Mouse (Mus musculus): Measurements from ENCODE around the gene Pagr1a.
A peak's percentile ranks its signal among the peaks of the same experiment; 100 is the strongest.

The Pagr1a gene

DNA sequence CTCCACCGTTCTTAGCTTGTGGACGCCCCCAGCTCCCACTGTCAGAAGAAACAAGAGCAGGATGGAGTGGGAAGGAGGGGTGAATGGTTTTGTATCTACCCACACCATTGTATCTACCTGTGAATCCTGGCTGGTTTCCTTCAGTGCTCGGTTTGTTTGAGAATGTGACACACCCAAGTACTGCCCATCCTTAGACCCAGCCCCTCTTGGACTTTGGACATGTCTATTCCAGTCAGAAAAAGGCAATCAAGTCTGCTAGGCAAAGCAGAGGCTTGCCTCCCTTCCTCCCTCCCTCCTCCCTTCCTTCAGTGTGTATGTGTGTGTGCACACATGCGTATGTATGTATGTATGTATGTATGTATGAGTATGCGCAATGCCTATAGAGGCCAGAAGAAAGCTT is 13.5 kb downstream of the Pagr1a start:
- no peak for DNase-seq (ENCODE audit: low spot score in 2 of 2)

DNA sequence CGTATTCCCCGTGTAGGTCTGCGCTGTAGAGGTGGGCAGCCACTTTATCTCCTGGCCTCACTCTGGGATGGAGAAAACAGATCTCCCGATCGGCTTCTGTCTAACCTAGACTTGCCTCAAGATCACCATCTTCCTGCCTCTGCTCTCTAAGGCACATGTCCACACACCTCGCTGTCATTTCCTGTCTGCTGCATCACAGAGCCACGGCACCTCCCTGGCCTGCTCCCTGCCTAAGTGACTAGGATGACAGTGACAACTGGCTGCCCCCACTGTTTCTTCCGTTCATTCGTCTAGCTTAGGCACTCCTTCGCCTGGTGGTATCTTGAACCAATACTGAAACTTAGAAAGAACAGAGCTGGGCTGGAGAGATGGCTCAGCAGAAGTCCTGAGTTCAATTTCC is 17.6 kb downstream of the Pagr1a start:
- DNase-seq (ENCODE audit: low spot score in 2 of 2): no peak

DNA sequence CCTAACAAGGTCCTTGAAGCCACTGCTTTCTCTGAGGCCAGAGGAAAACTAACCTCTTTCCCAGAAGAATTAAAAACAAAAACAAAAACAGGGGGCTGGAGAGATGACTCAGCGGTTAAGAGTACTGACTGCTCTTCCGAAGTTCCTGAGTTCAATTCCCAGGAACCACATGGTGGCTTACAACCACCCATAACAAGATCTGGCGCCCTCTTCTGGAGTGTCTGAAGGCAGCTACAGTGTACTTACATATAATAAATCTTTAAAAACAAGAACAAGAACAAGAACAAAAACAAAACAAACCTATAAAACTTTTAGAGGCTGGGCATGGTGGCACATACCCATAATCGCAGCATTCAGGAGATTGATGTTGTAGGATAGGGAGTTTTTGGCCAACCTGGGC is 20.7 kb downstream of the Pagr1a start:
- DNase-seq (ENCODE audit: low spot score in 2 of 2): no peak

- DNase-seq (ENCODE audit: low spot score in 2 of 2): peak; percentile 47 to 50
Observed at GRCm38 (mm10) chr7:126988816-126989215, 28.3 kb downstream of the Pagr1a start.

GRCm38 (mm10) chr7:126986319-126986718 is 30.8 kb downstream of the Pagr1a start:
- DNase-seq (ENCODE audit: low spot score in 2 of 2): peak in 1 of 2 experiments; percentile 44

DNA sequence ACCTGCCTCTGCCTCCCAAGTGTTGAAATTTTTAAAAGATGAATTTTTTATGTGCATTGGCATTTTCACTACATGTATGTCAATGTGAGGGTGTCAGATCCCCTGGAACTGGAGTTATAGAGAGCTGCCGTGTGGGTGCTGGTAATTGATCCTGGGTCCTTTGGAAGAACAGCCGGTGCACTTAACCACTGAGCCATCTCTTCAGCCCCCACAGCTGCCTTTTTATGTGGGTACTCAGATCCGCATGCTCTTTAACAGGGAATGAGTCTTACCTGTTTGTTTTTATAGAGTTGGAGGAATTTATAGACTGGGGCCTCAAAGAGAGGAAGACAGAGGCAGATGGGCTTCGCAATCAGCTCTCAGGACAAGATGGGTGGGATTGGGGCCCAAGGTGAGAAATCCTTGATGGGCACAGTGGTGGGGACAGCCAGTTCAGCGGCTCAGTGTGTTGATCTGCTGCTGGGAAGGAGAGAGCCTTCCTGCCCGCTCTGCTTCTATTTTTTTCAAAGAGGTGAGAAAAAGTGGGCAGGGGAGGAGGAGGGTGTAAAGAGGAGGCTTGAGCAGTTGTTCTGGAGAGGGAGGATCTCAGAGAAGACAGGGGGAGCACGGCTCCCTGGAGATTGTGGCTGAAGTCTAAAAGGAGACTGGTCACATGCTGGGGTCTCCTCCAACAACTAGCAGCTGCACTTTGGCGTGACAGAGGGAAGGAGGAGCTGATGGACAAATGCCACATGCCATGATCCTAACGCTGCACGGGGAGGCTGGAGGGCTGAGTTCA is 32.3 kb downstream of the Pagr1a start:
- no peak for DNase-seq (ENCODE audit: low spot score in 2 of 2)

DNA sequence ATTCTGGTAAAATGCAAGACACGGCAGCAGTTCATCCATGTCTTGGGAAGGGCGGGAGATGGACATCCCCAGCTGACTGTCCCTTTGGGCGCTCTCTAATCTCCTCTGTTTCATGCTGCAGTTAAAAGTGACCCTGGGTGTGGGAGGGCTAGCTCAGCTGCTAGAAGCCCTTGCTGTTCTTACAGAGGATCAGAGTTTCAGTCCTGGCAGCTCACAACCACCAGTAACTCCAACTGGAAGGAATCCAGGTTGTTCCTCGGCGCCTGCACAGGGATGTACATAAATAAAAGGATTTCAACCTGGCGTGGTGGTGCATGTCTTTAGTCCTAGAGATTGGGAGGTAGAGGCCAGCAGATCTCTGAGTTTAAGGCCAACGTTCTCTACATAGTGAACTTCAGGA is 34.0 kb downstream of the Pagr1a start:
- DNase-seq (ENCODE audit: low spot score in 2 of 2): no peak

- DNase-seq (ENCODE audit: low spot score in 2 of 2): no peak
Observed at GRCm38 (mm10) chr7:126982054-126982453, 35.1 kb downstream of the Pagr1a start.

- DNase-seq (ENCODE audit: low spot score in 2 of 2): no peak
Observed at GRCm38 (mm10) chr7:126981601-126982000, 35.6 kb downstream of the Pagr1a start.

GRCm38 (mm10) chr7:126978841-126979240 is 38.3 kb downstream of the Pagr1a start:
- no peak for DNase-seq (ENCODE audit: low spot score in 2 of 2)

- DNase-seq (ENCODE audit: low spot score in 2 of 2): no peak
Observed at GRCm38 (mm10) chr7:126976878-126977459, 40.2 kb downstream of the Pagr1a start.

- DNase-seq (ENCODE audit: low spot score in 2 of 2): peak; percentile 90 to 98
Observed at GRCm38 (mm10) chr7:126975950-126976866, 40.9 kb downstream of the Pagr1a start, which contains the start of gene Cdiptos. TSS of gene Cdiptos (minus strand) at chr7:126976098.

DNA sequence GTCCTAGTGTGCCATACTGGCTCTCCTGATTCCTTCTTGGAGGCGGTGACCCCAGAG is 41.4 kb downstream of the Pagr1a start, which contains the start of gene Cdipt:
Gene Cdipt (plus strand): TSS at position 22 of the 57 bp plus-strand sequence.
- DNase-seq (ENCODE audit: low spot score in 2 of 2): no peak

DNA sequence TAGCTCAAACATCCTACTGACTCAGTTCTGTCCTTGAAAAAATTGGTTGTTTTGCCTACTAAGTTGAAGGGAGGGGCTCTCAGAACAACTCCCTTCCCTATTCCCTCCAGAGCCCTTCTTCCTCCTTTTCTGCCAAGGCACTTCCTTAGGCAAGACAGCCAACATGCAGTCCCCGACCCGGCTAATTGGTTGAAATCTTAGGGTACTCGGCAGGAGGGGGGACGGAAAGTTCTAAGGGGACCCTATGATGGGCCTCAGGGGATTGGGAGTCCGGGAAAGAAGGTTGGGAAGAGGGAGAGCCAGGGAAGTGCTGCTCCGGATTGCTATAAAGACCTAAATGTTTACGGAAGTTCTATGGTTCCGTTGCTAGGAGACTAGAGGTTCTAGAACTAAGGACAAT is 41.7 kb downstream of the Pagr1a start:
- DNase-seq (ENCODE audit: low spot score in 2 of 2): no peak

- no peak for DNase-seq (ENCODE audit: low spot score in 2 of 2)
Observed at GRCm38 (mm10) chr7:126967361-126967760, 49.8 kb downstream of the Pagr1a start.

- DNase-seq (ENCODE audit: low spot score in 2 of 2): no peak
Observed at GRCm38 (mm10) chr7:126965568-126965967, 51.6 kb downstream of the Pagr1a start.
